ENCODE assay signal across 8 mouse cellular contexts in genomic region chr7:130546421-130546790, GRCm38 (mm10). TPM values are rescaled to one million over a fixed set of nuclear protein-coding genes. Genes with fewer than 3 reads are reported as not detected.
A peak's percentile ranks its signal among the peaks of the same experiment; 100 is the strongest.
DNase-seq lines count a peak whose midpoint lies in the region; ATAC-seq and TF ChIP-seq lines count a peak whose summit lies in the region.

No protein-coding gene starts in this region.

- H3ac ChIP-seq in myocyte (ENCODE audit: control insufficient read depth, insufficient read length) = peak overlapping the region; percentile 58

- H3K9me3 ChIP-seq in embryonic facial prominence, embryonic 13.5 days = no peaks in the 10 kb centered on the region
- no peaks in the 10 kb centered on the region for H3K9me3 ChIP-seq in intestine, embryonic 14.5 days (ENCODE audit: control insufficient read depth, low read length)

- peaks cover 41% of the 10 kb centered on the region for H3K36me3 ChIP-seq in embryonic facial prominence, embryonic 13.5 days
- peaks cover 38% of the 10 kb centered on the region for H3K36me3 ChIP-seq in intestine, embryonic 14.5 days (ENCODE audit: control insufficient read depth, insufficient read depth, low read length)
- H3K36me3 ChIP-seq in myocyte (ENCODE audit: control insufficient read depth, insufficient read depth) = no peaks in the 10 kb centered on the region

- peak overlapping the region; percentile 84 for H3K4me2 ChIP-seq in embryonic facial prominence, embryonic 13.5 days
- H3K4me2 ChIP-seq in intestine, embryonic 14.5 days (ENCODE audit: low read length) = peak overlapping the region; percentile 73
- peak overlapping the region; percentile 98 for H3K4me2 ChIP-seq in myocyte (ENCODE audit: low read depth)

- DNase-seq in lung, adult 2 months = no peak
- DNase-seq in lung, adult 18-20 months = no peak
- no peak for DNase-seq in intestine, embryonic 14.5 days (ENCODE audit: low spot score)
- no peak for DNase-seq in gastrocnemius, adult 18-20 months (ENCODE audit: low spot score)
- no peak for DNase-seq in embryo, embryonic 9.5 days (ENCODE audit: extremely low spot score)
- DNase-seq in urinary bladder, adult 2 months (ENCODE audit: low spot score) = no peak

- no peak for ATAC-seq in embryonic facial prominence, embryonic 13.5 days (ENCODE audit: insufficient number of reproducible peaks, insufficient read depth, low FRiP score, low TSS enrichment, low read depth)
- no peak for ATAC-seq in intestine, embryonic 14.5 days (replicated peaks; ENCODE audit: low FRiP score, low TSS enrichment, low read depth)

- no peak for TF ChIP-seq POLR2A in lung, adult 2 months (IDR thresholded peaks at IDR 0.05; ENCODE audit: borderline replicate concordance, extremely low read depth, low read depth, low read length)
- TF ChIP-seq POLR2A in myocyte (IDR thresholded peaks at IDR 0.05; ENCODE audit: insufficient read length, low read depth) = no peak

- TF ChIP-seq CTCF in lung, adult 2 months (IDR thresholded peaks at IDR 0.05; ENCODE audit: insufficient read depth, low read length) = no peak

- H3K27me3 ChIP-seq in embryonic facial prominence, embryonic 13.5 days = no peaks in the 10 kb centered on the region
- H3K27me3 ChIP-seq in intestine, embryonic 14.5 days (replicated peaks; ENCODE audit: control insufficient read depth, insufficient read depth, low read length) = no peaks in the 10 kb centered on the region
- no peaks in the 10 kb centered on the region for H3K27me3 ChIP-seq in myocyte (ENCODE audit: control insufficient read depth, insufficient read depth, insufficient read length)

- WGBS in lung, adult 2 months = 2% methylated on average over 7 of the region's 7 CpGs
- 5% methylated on average over 7 of the region's 7 CpGs for WGBS in embryonic facial prominence, embryonic 13.5 days
- WGBS in intestine, embryonic 14.5 days = 5% methylated on average over 7 of the region's 7 CpGs

- H3K9ac ChIP-seq in embryonic facial prominence, embryonic 13.5 days = peak overlapping the region; percentile 95
- H3K9ac ChIP-seq in intestine, embryonic 14.5 days (ENCODE audit: low read length) = peak overlapping the region; percentile 98

- peak overlapping the region; percentile 87 for H3K4me3 ChIP-seq in lung, adult 2 months (replicated peaks; ENCODE audit: extremely low read depth, low read depth, low read length)
- peak overlapping the region; percentile 92 for H3K4me3 ChIP-seq in embryonic facial prominence, embryonic 13.5 days
- H3K4me3 ChIP-seq in intestine, embryonic 14.5 days (ENCODE audit: low read depth, low read length) = peak overlapping the region; percentile 90
- H3K4me3 ChIP-seq in myocyte = peak overlapping the region; percentile 71

- H3K27ac ChIP-seq in embryonic facial prominence, embryonic 13.5 days = peak overlapping the region; percentile 99
- H3K27ac ChIP-seq in intestine, embryonic 14.5 days (ENCODE audit: low read depth) = peak overlapping the region; percentile 100

- peaks cover 37% of the 10 kb centered on the region for H3K79me2 ChIP-seq in myocyte (ENCODE audit: control insufficient read depth, insufficient read depth)

- 0 out of 2 replicates have a peak, but pooled peaks cover 2% of the 10 kb centered on the region for H3K4me1 ChIP-seq in lung, adult 2 months (ENCODE audit: control insufficient read depth, insufficient read depth, low read length)
- peaks cover 19% of the 10 kb centered on the region for H3K4me1 ChIP-seq in embryonic facial prominence, embryonic 13.5 days
- peaks cover 8% of the 10 kb centered on the region; the same call in 1 of the 2 replicates for H3K4me1 ChIP-seq in intestine, embryonic 14.5 days (replicated peaks; ENCODE audit: control insufficient read depth, insufficient read depth, low read length)

TF ChIP-seq in myocyte, 11 proteins besides CTCF, POLR2A, EP300 and RAD21:
- TF ChIP-seq POLR2AphosphoS2 (IDR thresholded peaks at IDR 0.05; ENCODE audit: insufficient read length, low read depth) (no peak), MAX (IDR thresholded peaks at IDR 0.05; ENCODE audit: low read depth) (no peak), TCF12 (IDR thresholded peaks at IDR 0.05; ENCODE audit: insufficient read depth, poor library complexity, severe bottlenecking) (no peak), SRF (IDR thresholded peaks at IDR 0.05; ENCODE audit: control insufficient read depth, insufficient read length, low read depth) (no peak), MYOG (IDR thresholded peaks at IDR 0.05; ENCODE audit: control insufficient read depth in 1 of 3, insufficient read depth in 1 of 3, insufficient read length in 2 of 3, low read depth in 2 of 3) (no peak), REST (IDR thresholded peaks at IDR 0.05; ENCODE audit: insufficient read depth, insufficient read length) (no peak), CEBPB (IDR thresholded peaks at IDR 0.05; ENCODE audit: insufficient read depth, poor library complexity, severe bottlenecking) (no peak), USF1 (IDR thresholded peaks at IDR 0.05; ENCODE audit: low read depth) (no peak), TCF3 (IDR thresholded peaks at IDR 0.05; ENCODE audit: insufficient read length, low read depth) (no peak), MYOD1 (IDR thresholded peaks at IDR 0.05; ENCODE audit: control insufficient read depth in 1 of 3, insufficient read length in 2 of 3, low read depth in 2 of 3) (no peak), E2F4 (IDR thresholded peaks at IDR 0.05; ENCODE audit: insufficient read depth) (no peak)

RNA-seq across cellular contexts. Expression of gene Ate1, which starts 26.2 kb away (rescaled TPM):
- 6.1 and 12.5 TPM in 2 replicates for polyA plus RNA-seq in lung, adult 2 months (2012; rRNA removed)
- polyA plus RNA-seq in embryonic facial prominence, embryonic 13.5 days (2015; fragmentation: Nextera tagmentation; extraction: Ambion mirVana) = 56.3 and 72.3 TPM in 2 replicates
- polyA plus RNA-seq in intestine, embryonic 14.5 days (2014; fragmentation: Nextera tagmentation; extraction: Ambion mirVana) = 63.1 and 64.2 TPM in 2 replicates
- polyA plus RNA-seq in myocyte (2012; fragmentation: generic; extraction: Trizol) = 9.8 TPM
- total RNA-seq in gastrocnemius, adult 18-20 months (2021) = 10 to 100 TPM; 37.1 to 39.8 TPM
- polyA plus RNA-seq in urinary bladder, adult 2 months (2012; rRNA removed) = 15.6 and 24.0 TPM in 2 replicates

RNA-seq across cellular contexts. Expression of gene Nsmce4a, which starts 26.5 kb away (rescaled TPM):
- polyA plus RNA-seq in lung, adult 2 months (2012; rRNA removed) = 29.6 and 36.3 TPM in 2 replicates
- polyA plus RNA-seq in embryonic facial prominence, embryonic 13.5 days (2015; fragmentation: Nextera tagmentation; extraction: Ambion mirVana) = 161 and 171 TPM in 2 replicates
- polyA plus RNA-seq in intestine, embryonic 14.5 days (2014; fragmentation: Nextera tagmentation; extraction: Ambion mirVana) = 173 and 178 TPM in 2 replicates
- polyA plus RNA-seq in myocyte (2012; fragmentation: generic; extraction: Trizol) = 24.4 TPM
- total RNA-seq in gastrocnemius, adult 18-20 months (2021) = 10 to 100 TPM; 28.4 to 29.0 TPM
- polyA plus RNA-seq in urinary bladder, adult 2 months (2012; rRNA removed) = 61.5 and 65.4 TPM in 2 replicates

RNA-seq across cellular contexts. Expression of gene Tacc2, which starts 30.8 kb away (rescaled TPM):
- polyA plus RNA-seq in lung, adult 2 months (2012; rRNA removed) = 71.7 and 74.5 TPM in 2 replicates
- 42.0 and 43.8 TPM in 2 replicates for polyA plus RNA-seq in embryonic facial prominence, embryonic 13.5 days (2015; fragmentation: Nextera tagmentation; extraction: Ambion mirVana)
- 33.7 and 38.4 TPM in 2 replicates for polyA plus RNA-seq in intestine, embryonic 14.5 days (2014; fragmentation: Nextera tagmentation; extraction: Ambion mirVana)
- 61.8 TPM for polyA plus RNA-seq in myocyte (2012; fragmentation: generic; extraction: Trizol)
- 100 to 1,000 TPM; 414 to 460 TPM for total RNA-seq in gastrocnemius, adult 18-20 months (2021)
- 67.5 and 88.1 TPM in 2 replicates for polyA plus RNA-seq in urinary bladder, adult 2 months (2012; rRNA removed)
